Mouse (Mus musculus) sigmoid colon, adult 10 weeks (tissue): Measurements from ENCODE around the gene Mettl21a. TPM values are rescaled to one million over a fixed set of nuclear protein-coding genes. Genes with fewer than 3 reads are reported as not detected.

ENCODE experiments used
- polyA plus RNA-seq: library from polyadenylated mRNA; stranded (reverse); fragments of 350-450 nt; fragmentation: Illumina TruSeq; extraction: RNeasy Lipid Tissue Mini Kit (QIAGEN cat#74804); gene quantifications from one replicate; pipeline ENCODE4 v1.2.3, GENCODE M21; 2014; ENCODE audit warnings: low read depth, low replicate concordance

The Mettl21a gene
- polyA plus RNA-seq = 16.6 TPM

DNA sequence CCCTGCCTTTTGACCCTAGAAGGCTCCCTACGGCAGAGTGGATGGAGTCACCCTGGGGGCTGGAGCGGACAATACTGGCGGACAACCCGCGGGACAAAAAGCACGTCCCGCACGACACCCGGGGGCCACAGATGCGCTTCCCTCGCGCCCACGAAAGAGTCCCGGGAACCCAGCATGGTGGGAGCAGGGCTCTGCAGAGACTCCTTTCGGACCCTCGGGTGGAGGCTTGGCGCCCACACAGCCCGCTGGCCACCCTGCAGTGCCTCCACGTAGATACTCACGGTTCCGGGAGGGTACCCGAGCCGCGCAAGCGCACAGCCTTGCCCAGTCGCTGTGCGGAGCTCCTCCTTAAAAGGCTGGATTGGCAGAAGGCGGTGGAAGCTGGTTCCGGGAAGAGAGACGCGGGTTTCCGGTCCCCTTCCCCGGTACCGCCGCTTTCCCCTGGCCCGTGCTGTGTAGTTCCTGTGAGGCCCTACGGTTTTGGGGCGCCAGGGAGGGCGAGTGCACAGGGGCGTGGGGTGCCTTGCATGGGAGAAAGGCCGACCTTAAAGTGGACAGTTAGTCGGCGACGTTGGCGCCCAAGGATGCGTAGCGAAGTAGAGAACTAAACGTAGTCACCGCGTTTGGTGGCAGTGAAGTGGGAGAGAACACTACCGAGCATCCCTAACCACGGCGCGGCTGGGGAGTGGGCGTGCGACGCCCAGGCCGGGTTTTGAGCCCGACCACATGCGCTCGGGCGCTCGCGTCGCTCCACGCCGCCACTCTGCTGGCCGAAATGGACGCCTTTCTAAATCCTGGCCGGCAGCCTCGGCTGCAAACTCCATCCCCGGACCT, at the start of gene Mettl21a:
Gene Mettl21a (minus strand): TSS at position 362 of the 834 bp plus-strand sequence.

Other genes starting within 250 kb of the Mettl21a start
- 72.0 TPM for gene Creb1, start 84.6 kb downstream of the Mettl21a start, polyA plus RNA-seq
- 39.8 TPM for gene Ccnyl1, start 73.2 kb upstream of the Mettl21a start, polyA plus RNA-seq
- gene Fzd5, start 120.5 kb upstream of the Mettl21a start, polyA plus RNA-seq = 37.2 TPM